Mouse (Mus musculus) urinary bladder, postnatal 25 days (tissue): ENCODE measurements around the gene BC051665.

Source experiments
- DNase-seq: peaks from one replicate; pipeline ENCODE4 v3.0.0; 2022; ENCODE audit warnings: low spot score

The BC051665 gene

DNA sequence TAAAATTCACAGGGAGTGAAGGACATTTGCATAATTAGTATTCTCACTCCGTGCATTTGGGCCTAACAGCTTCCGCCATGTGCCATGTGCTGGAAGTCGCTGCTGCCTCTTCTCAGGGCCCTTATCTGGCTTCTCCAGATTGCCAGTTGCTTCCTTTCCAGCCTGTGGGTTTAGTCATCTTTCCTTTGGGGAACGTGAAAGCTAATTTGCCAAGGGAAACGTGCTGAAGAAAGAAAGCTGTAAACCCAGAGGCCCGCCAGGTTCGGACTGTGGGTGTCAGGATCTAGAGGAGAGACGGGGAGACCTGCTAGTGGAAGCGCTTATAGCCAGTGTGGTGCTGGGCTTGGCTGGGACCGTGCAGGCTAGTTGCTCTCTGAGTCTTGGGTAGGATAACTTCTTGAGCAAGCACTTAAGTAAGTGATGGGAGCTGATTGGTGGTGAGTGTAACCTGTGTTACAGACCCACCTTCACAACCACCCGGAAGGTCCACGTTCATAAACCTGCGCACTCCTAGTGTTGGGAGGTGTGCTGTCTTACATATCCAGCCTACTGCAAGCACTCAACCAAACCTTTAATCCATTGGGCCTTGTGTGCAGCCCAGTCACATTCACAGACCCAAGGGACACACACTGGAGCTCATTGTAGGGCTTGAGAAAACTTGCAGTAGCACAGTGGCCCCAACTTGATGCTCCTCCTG, 42.6 kb downstream of the BC051665 start:
- DNase-seq, result no peak

DNA sequence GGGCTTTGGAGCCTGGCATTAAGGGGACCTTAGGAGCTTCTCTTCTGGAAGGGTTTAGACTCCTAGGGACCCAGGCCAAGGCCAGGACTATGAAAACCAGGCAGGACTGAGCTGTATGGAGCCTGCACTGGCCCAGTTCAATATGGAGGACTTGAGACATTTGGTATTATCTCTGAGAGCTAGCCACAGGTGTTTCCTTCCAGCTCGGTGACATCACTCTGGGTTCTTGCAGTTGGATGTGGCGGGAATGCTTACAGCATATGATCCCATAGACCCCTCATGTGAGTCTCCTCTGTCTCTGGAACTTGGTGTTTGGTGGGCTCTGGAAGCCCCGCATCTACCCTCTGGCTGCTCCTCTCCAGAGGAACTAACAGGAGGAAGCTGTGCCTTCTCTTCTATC, 43.6 kb downstream of the BC051665 start:
- no peak for DNase-seq

DNA sequence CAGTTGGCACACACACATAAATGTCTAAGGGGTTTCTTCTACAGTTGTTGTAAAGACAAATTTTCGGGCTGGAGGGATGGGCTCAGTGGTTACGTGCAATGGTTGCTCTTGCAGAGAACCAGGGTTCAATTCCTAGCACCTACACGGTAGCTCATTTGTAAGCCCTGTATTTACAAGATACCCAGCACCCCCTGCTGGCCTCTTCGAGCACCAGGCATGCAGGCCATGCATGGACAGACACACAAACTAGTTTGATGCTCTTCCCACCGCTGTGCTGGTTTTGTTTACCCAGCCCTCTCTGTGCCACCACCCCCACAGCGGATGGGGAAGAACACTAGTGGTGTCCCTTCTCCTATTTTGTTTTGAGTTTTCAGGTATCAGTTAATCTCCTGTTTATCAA, 45.9 kb downstream of the BC051665 start:
- DNase-seq, result no peak

DNA sequence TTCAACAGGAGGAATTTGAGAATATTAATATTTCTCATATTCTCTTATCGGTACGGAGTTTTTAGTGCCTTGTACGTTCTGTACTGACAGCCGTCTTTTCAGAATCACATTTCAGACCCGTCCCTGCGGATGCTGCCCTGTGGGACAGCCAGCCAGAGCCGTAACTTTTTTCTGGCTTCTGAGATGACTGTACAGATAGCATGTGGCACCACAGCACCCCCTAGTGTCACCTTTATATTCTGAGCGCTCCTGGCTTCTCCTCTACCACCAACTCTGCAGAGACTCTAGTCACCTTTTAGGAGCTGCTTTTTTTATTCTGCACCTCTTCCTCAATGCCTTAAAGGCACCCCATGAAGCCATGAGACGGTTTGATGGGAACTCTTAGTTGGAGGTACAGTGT, 47.7 kb downstream of the BC051665 start:
- DNase-seq, result peak; percentile 65

DNA sequence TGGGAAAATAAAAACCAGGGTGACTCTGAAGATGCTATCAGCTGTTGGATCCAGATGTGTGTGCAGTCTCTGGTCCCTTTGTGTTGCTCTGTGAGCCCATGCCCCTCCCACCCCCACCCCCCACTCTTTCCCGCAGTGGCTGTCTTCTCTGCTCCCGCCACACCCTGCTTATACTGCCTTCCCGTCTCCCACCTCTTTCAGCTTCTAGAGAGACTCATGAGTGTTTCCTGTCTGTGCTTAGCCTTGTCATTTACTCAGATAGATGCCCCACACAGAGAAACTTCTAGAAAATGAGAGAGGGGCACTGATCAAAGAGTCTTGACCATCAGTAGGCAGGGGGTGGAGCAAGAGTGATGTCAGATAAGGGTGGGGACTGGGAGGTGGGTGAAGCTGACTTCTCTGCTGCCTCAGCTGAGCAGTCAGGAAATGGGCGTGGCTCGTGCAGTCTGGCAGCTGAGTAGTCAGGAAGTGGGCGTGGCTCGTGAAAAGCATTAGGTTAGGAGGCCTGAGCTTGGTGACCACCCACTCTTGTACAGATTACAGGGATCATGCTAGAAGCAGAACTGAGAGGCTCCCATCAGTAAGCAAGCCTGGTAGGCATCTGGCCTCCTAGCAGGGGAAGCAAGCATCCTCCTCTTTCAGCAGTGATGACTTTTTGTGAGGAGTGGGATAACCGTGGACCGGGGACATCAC, 48.4 kb downstream of the BC051665 start:
- DNase-seq, result peak; percentile 71

DNA sequence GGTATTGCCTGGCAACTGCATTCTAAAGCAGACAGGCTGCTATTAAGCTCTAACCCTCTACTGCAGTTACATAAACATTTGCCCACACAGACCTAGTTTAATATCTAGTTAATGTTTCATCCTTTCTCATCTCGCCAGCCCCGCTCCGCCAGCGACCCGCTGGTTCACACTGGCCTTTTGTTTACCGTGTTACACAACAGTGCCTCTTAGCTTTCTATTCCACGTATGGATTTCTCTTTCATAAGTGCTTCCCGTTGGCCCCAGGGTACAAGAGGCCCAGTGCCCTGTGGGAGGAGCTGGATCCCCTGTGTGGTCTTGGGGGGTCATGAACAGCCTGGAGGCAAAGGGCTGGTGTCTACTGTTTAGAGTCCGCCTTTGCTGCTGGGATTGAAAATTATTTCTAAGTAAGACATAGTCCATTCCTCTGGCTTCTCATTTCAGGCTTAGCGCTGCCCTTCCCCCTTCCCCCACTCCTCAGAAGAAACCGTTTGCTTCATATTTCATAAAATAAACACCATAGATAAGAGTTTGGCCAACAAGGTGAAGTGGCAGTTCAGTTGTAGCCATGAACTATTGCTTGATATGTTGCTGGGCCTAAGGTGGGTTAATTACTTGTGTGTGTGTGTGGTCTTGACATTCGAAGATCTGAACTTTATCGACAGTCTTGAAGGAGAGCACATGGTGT, 49.6 kb downstream of the BC051665 start:
- DNase-seq, result no peak

DNA sequence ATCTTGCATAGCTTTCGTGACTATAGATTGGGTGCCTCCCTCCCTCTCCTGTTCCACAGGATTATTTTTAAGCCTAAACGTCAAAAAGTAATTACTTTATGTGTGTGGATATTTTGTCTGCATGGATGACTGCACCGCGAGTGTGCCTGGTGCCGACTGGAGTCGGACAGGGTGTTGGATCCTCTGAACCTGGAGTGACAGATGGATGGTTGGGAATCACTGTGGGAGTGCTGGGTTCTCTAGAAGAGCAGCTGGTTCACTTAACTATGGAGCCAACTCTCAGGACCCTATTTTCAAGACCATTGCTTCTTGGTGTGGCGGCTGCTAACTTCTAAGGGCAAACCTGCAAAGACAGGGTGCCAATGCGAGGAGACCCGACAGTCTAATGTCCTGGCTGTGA, 50.9 kb downstream of the BC051665 start:
- DNase-seq, result no peak
